Mouse (Mus musculus) embryo, embryonic 11 days (tissue): ENCODE results near the gene Gsdme.
A peak's percentile ranks its signal among the peaks of the same experiment; 100 is the strongest.

Experiments
- DNase-seq: peaks from one replicate; pipeline ENCODE4 v3.0.0-alpha.2; 2015

Gene Gsdme

DNA sequence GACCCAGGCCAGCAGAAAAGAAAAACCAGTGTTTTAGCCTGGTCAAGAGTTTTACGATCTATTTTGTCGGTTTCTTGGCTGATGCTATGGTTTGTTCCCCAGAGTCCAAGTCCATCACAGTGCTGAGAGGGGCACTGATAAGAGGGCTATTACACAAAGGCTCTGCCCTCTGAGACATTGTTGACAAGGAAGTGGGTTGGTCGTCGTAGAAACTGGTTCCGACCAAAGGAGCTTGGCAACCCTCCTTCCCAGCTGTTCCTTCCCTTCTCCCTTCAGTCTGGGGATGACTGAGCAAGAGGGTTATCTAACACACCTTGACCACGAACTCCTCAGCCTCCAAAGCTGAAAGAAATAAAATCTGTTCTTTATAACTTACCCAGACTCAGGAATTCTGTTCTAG is at the start of gene Gsdme:
TSS of gene Gsdme (minus strand) at position 193 of the 400 bp plus-strand sequence.
- DNase-seq: no peak

DNA sequence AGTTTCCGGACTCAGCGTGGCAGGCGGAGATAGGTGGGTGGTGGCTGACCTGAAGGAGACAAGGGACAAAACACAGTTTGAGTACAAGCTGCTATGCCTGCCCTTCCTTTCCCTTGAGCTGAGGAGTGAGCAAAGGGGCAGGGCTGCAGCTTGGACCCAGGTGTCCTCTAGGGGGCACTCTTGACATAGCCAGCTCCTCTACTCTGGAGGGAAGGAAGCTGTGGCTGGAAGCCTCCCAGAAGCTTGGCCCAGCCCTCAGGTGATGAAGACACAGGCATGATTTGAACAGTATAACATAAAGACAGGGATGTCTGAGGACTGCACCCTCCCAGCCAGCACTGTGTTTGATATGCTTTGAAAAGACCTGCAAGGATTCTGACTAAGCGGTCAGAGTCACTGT is 49.0 kb upstream of the Gsdme start:
- DNase-seq: peak; percentile 83

DNA sequence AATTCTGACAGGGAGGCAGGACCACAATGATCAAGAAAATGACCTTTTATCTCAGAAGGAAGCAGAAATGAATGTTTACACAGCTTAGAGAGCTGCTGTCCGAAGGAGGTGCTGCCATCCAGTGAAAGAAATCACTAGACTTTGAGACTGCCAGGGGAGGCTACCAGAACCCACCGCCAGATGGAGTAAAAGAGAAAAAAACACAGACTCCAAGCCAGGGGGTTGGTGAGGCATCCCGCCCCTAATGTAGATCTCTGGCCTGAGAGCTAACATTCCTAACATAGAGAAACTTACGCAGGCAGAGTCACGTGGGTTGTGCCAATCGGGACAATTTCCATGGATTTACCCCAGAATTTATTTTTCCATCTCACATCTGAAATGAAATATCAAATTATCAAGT is 45.4 kb upstream of the Gsdme start:
- peak; percentile 63 for DNase-seq

DNA sequence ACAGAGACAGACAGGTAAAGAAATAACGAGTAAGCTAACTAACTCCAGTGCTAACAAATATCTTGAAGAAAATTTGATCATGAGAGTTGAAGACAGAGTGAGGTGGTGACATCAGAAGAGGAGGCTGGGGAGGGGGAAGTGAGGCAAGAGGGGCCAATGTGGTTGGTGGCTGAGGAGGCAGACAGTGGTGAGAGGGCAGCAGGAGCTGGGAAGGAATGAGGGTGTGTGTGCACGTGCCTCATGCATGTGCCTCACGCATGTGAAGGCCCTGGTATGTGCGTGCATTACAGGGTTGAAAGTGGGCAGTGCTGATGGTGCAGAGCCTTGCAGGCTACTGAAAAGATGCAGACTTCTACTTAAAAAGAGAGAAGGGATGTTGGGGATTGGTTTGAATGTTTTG is 43.0 kb upstream of the Gsdme start:
- no peak for DNase-seq

DNA sequence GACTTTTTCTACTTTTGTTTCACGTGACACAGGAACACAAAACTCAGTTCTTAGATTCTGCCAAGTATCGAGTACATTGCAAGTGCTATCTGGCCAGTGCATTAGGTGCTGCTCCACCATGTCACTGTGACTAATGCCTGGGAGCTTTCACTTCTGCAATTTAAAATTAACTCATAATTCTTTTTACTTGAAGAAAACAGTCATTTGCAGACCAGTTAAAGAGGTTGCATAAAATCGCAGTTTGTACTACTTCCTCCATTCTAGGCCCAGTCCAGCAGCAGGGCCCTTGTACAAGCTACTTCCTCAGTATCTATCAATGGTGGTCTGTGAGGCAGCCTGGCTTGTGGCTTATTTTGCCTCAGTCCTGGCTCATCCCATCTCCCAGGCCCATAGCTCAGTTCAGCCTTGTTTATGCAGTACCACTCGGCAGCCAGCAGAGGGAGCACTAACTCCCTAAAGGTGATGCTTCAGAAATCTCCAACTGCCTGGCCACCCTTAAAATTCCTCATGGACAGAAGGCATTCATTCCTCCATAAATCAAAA is 41.4 kb upstream of the Gsdme start:
- peak; percentile 79 for DNase-seq

DNA sequence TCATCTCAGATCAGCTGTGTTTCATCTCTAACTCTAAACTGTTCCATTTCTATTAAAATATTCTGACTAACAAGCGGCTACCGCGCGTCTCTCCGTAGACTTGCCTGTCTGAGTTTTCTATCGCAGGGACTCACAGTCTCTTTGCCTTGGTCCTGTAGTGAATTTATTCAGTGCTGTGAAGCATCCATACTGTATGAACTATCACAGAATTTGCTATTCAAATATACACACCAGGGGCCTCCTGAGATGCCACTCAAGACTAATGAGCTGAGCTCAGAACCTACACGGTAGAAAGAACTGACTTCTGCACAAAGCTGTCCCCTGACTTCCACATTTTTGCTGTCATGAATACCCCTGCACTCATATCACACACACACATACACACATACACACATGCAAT is 37.5 kb upstream of the Gsdme start:
- DNase-seq: no peak

- no peak for DNase-seq
Measured at GRCm38 (mm10) chr6:50300622-50301021, 37.0 kb upstream of the Gsdme start.

- no peak for DNase-seq
Measured at GRCm38 (mm10) chr6:50299071-50299470, 35.4 kb upstream of the Gsdme start.

GRCm38 (mm10) chr6:50297671-50298070 is 34.0 kb upstream of the Gsdme start:
- no peak for DNase-seq

- no peak for DNase-seq
Measured at GRCm38 (mm10) chr6:50295136-50295535, 31.5 kb upstream of the Gsdme start.

- DNase-seq: peak; percentile 93
Measured at GRCm38 (mm10) chr6:50294128-50294527, 30.5 kb upstream of the Gsdme start.

- DNase-seq: no peak
Measured at GRCm38 (mm10) chr6:50291650-50292049, 28.0 kb upstream of the Gsdme start.

DNA sequence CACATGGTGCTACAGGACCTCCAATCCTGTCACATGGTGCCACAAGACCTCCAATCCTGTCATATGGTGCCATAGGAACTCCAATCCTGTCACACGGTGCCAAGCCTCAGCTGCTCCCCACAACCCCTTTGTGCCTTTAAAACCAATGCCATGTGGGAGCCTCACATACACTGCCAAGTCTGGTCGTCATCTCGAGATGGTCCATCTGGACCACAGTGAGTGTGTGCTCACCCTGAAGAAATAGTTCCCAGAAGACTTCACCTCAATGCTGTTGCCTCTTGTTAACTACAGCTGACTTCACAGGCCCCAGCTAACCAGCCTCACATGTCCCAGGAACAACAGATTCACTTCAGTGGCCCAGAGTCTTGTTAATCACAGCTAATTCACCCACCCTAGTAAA is 23.2 kb upstream of the Gsdme start:
- no peak for DNase-seq

- no peak for DNase-seq
Measured at GRCm38 (mm10) chr6:50279642-50280041, 16.0 kb upstream of the Gsdme start.

- DNase-seq: no peak
Measured at GRCm38 (mm10) chr6:50273947-50274346, 10.3 kb upstream of the Gsdme start.

DNA sequence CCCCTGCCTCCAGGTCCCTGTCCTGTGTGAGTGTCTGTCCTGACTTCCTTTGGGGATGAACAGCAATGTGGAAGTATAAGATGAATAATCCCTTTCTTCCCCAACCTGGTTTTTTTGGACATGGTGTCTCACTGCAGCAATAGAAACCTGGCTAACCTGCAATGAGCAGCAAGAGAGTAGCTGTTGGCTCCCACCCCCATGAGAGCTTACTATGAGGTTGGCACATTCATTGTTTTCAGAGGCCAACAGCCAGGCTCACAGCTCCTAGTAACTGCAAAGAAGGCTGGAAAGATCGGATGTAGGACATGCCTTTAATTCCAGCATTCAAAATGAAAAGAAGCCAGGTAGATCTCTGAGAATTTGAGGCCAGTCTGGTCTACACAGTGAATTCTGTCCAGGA is 9.8 kb upstream of the Gsdme start:
- DNase-seq: no peak

DNA sequence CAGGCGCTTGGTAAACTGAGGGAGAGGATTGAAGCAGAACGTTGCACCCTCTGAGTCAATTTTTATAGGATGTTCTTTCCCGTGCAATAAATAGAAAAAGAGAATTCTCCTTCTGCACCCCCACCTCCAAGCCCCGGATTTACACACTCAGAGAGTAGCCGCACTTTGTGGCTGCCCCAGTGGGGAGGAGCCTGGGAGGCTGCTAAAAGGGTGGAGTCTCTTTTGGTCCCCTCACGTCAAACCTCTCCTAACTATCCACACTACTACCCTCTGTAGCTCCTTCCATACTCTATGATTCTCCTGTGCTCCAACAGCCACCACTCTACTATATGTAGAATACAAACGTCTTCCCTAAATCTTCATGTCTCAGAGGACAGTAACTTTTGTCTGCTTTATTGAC is 1.4 kb downstream of the Gsdme start:
- DNase-seq: peak; percentile 23

DNA sequence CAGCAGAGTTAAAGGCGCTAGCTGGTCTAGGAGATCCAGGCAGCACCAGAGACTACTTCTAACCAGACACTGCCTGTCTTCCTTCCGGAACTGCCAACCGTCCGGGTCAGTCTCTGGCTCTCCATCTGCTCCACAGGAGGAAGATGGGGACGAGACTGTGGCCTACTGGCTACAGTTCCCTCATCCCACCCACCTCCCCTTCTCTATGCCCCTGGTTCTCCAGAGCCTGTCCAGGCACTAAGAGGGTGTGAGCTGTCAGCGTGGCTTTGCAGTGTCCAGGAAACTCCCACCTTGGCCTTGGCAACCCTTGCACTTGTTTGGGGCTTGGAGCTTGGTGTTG is 1.8 kb downstream of the Gsdme start:
- no peak for DNase-seq

DNA sequence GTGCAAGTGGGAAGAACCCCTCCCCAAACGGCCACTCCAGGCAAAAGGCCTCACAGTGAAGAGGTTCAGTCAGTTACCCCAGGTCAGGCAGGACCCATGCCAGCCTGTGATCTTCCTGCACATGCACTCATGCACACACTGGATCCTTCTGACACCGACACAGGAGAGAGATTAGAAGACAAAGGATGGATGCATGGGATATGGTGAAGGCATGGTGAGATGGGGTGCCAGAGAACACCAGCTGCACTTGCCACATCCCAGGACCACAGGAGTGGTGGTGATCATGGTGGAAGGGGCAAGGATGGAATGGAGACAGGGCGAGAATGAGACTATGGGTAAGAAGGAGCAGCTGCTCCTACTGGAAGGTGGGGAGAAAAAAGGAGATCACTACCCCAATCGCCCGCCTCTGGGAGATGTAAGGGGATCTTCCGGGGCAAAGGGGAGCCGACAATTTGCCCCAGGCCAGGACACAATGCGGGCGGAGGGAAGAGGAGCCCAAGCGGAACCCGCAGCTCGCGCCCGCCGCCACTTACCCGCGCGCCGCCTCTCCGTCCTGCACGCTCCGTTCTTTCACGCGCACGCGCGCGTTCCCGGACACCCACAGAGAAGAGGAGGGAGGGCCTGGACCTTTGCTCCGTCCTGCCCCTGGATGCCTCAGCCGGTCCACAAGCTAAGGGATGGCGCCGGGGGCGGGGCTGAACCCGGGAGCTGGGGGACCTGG is 2.3 kb downstream of the Gsdme start:
- peak; percentile 91 for DNase-seq

DNA sequence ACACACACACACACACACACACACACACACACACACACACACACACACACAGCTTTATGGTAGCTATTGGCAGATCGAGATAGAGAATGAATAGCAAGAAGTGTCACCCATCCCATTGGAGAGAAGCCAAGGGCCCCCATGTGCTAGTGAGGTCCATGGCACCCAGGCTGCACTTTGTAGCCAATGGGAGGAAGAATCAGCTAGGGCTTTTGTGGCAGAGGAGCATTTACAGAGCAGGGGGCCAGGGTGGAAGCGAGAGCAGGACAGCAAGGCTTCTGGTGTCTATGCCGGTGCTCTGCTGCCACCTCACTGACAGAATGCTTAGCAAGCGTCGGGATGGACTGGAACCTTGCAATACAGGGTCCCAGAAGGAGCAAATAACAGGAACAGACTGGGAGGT is 8.3 kb downstream of the Gsdme start:
- no peak for DNase-seq

GRCm38 (mm10) chr6:50254723-50255184 is 8.9 kb downstream of the Gsdme start:
- DNase-seq: no peak

DNA sequence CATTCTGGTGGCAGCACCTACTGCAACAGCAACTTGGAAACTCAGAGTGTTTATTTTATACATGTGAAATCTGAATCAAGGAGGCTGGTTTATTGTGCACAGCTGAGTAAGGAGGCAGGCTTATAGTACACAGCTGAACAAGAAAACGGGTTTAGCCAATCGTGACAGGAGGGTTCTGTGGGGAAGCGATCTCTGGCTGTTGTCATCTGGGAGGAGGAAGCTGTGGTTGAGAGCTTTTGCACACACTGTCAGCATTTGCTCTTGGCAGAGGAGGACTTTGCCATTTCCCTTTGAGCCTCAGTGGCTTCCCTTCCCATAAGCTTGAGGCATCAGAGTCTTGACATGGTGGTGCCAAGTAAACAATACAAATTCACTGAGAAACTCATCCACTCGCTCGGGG is 11.0 kb downstream of the Gsdme start:
- DNase-seq: no peak

DNA sequence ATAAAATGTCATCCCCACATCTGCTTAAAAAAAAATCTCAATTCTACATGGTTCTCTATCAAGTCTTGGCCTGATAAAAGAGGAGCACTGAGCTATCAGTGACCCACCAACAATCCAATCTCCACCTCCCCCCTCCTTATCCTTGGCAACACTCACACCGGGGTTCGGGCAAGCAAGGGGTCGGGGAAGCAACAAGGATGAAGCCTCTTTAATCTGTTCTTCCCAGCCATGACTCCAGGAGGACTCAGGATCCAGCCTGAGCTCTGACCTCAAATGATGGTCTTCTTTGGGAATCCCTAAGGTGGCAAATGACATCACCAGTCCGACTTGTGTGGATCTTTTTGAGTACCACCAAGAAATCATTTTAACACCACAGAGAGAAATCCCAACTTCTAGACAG is 15.9 kb downstream of the Gsdme start:
- DNase-seq: no peak

DNA sequence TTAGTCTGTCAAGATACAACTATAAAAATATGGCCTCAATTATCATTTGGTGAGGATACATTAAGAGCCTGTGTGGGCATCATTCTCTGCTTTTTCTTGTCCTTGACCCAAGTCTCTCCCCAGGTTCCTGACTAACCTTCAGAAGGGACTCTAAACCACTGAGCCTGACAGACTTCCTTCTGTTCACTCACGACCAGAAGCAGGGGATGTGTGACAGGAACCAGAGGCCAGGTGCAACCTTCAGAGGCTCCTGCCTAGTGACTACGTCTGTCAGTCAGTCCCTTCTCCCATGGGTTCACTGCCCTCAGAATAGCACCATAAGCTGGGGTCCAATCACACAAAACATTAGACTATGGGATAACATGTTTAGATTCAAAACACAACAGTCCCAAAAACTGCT is 16.3 kb downstream of the Gsdme start:
- no peak for DNase-seq

DNA sequence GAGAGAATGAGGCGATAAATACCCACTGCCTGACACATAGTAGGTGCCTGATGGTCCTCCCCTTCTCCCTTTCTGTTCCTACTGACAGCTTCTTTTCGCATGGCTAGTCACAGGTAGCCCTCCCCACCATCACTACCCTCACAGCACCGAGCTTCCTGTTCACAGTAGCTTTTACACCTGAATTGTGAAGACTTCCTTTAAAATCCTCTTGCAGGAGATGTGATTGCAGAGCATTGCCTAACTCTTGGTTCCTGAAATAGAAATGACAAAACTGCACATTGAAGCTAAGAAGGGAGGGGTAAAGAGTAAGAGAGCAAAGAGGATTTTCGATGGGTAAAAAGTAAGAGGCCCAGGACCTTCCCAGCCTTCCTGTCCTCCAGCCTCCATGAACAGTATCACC is 18.7 kb downstream of the Gsdme start:
- DNase-seq: no peak
